Mouse (Mus musculus) midbrain, embryonic 11.5 days (tissue): ENCODE measurements around the gene Gsdma3. TPM values are rescaled to one million over a fixed set of nuclear protein-coding genes. Genes with fewer than 3 reads are reported as not detected.

Experiments used
- ATAC-seq: fragments of 200-750 bp; cut with Nextera tagmentation; 2 replicates; pipeline ENCODE4 v1.8.0; 2017; ENCODE audit warnings: moderate TSS enrichment, moderate library complexity; ENCODE audit not compliant: low FRiP score
- DNase-seq: peaks from one replicate; pipeline ENCODE4 v3.0.0; 2015; ENCODE audit warnings: low spot score; ENCODE audit errors: missing footprints
- H3K27ac ChIP-seq: fragments of 300-500 bp; sonication (generic); 2 replicates; pipeline ENCODE4 v1.5.1; 2014; ENCODE audit warnings: low read depth, low read length
- H3K27me3 ChIP-seq: fragments of 300-500 bp; sonication (generic); 2 replicates; pipeline ENCODE4 v1.6.1; 2014; ENCODE audit warnings: mild to moderate bottlenecking, low read length, moderate library complexity, mixed read lengths; ENCODE audit not compliant: control insufficient read depth, insufficient read depth
- H3K36me3 ChIP-seq: fragments of 300-500 bp; sonication (generic); 2 replicates; pipeline ENCODE4 v1.6.1; 2014; ENCODE audit warnings: mild to moderate bottlenecking, low read length, moderate library complexity, mixed read lengths; ENCODE audit not compliant: control insufficient read depth, insufficient read depth
- H3K4me1 ChIP-seq: fragments of 300-500 bp; sonication (generic); 2 replicates; pipeline ENCODE4 v1.6.1; 2014; ENCODE audit warnings: low read length; ENCODE audit not compliant: control insufficient read depth, insufficient read depth
- H3K4me2 ChIP-seq: fragments of 300-500 bp; sonication (generic); 2 replicates; pipeline ENCODE4 v1.6.1; 2014; ENCODE audit warnings: mild to moderate bottlenecking, moderate library complexity
- H3K4me3 ChIP-seq: fragments of 300-500 bp; sonication (generic); 2 replicates; pipeline ENCODE4 v1.5.1; 2014; ENCODE audit warnings: low read depth, low read length
- H3K9ac ChIP-seq: fragments of 300-500 bp; sonication (generic); 2 replicates; pipeline ENCODE4 v1.6.1; 2014; ENCODE audit warnings: low read length
- H3K9me3 ChIP-seq: fragments of 300-500 bp; sonication (generic); 2 replicates; pipeline ENCODE4 v1.6.1; 2016; ENCODE audit warnings: low read length; ENCODE audit not compliant: control insufficient read depth
- whole genome bisulfite sequencing: fragments of 180-500 bp; shearing (Covaris S2); extraction: QIAGEN DNeasy Blood & Tissue Kit; methylation state at CpG from one replicate; pipeline ENCODE4 v1.1.7; 2014; 5-methylcytosine and 5-hydroxymethylcytosine counted together
- polyA plus RNA-seq: library from polyadenylated mRNA; unstranded; fragments of >200 nt; fragmentation: Nextera tagmentation; extraction: Ambion mirVana; gene quantifications from 2 replicates; pipeline ENCODE4 v1.2.1, GENCODE M21; 2014

The Gsdma3 gene
- polyA plus RNA-seq, 1 experiment from 2014 or later = not detected

DNA sequence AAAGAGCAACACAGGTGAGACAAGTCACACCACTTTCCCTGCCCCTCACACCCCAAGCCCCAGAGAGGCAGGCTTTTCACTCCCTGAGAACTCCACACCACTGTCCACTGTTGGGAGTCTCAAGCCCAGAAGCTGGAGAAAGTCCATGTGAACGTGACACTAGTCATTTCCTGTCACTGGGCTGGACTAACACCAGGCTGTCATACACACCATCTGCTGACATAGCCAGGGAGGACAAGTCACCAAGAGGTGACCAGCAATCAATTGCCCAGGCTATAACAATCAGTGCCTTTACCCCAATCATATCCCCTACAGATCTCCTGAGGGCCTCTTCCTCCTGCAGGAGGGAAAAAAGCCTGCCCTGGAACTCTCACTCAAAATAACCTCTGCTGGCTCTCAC, 42.0 kb upstream of the Gsdma3 start:
- H3K36me3 ChIP-seq = peaks cover 2% of the 10 kb centered on the region; the same call in 1 of the 2 replicates
- H3K4me2 ChIP-seq = no peak overlapping the region
- no peak overlapping the region for H3K27ac ChIP-seq
- no peaks in the 10 kb centered on the region for H3K9me3 ChIP-seq
- no peaks in the 10 kb centered on the region for H3K27me3 ChIP-seq
- ATAC-seq = no peak
- WGBS = 63% methylated on average over 1 of the region's 1 CpGs
- no peak for DNase-seq
- H3K4me1 ChIP-seq = peaks cover 24% of the 10 kb centered on the region
- H3K9ac ChIP-seq = no peak overlapping the region
- H3K4me3 ChIP-seq = no peak overlapping the region

DNA sequence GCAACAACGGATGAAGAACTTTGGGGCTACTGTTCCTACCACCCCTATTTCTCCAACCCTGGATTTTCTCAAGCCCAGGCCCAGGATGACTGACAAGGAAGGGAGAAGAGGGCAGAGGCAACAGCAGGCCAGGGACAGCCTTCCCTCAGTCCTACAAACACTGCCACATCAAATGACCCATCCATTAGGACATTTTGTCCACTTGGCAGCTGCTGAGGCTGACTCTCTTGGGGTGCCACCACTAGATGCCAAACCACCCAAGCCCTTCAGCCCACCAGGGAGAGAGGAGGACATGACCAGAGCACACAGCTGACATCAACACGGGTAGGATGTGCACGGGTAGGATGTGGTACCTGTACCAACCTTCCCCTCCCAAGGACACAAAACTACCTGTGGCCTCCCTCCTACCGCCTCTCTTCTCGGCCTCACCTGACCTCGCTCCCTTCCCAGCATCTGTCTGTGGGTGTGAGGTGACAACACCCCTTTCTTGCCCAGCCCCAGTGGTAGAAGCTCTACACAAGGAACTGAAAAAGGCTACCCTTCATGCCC, 41.5 kb upstream of the Gsdma3 start:
- no peak for ATAC-seq

DNA sequence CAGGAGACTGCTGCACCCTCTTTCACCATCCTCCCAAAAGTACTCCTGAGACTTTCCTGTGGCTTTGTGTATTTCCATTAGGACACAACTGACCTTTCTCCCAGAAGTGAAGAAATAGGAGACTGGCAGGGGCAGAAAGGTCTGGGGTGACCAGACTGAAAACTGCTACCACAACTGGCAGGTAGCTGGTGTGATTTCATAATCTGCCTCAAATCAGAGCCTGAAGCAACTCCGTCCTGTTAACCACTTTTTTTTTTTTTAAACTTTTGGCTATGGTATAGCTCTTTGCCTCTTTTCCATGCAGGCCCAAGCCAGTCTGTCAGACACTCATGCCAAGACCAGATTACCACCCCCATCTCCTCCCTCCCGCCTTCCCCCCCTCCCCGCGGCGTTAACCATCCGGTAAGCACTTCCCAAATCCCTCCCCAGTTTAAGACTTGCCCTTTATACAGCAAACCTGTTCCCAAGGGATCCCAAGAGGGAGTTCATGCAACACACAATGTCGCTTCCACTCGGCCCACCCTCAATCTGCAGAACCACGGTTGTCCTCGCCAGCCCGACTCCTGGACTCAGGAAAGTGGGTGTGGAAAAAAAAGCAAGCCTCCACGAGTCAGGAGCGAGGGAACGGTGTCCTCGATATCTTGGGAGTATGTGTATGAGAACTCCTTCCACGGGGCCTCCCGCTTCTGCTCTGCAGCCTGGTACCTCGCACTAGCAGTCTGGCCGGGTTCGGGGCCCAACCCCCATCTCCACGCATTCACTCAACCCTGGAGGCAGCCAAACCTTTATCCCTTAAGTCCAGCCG, 39.9 kb upstream of the Gsdma3 start:
- peaks cover 2% of the 10 kb centered on the region; the same call in 1 of the 2 replicates for H3K36me3 ChIP-seq
- no peaks in the 10 kb centered on the region for H3K9me3 ChIP-seq
- H3K9ac ChIP-seq = peak overlapping the region; percentile 89
- peaks cover 24% of the 10 kb centered on the region for H3K4me1 ChIP-seq
- H3K4me2 ChIP-seq = peak overlapping the region; percentile 86
- peak overlapping the region; percentile 85 for H3K4me3 ChIP-seq
- H3K27me3 ChIP-seq = no peaks in the 10 kb centered on the region
- ATAC-seq (peak; percentile 47), DNase-seq (peak; percentile 84)
- H3K27ac ChIP-seq = peak overlapping the region; percentile 79
- 1% methylated on average over 22 of the region's 22 CpGs for WGBS

More for the DNA sequence above, 41.5 kb upstream of the Gsdma3 start:
- 92% methylated on average over 6 of the region's 6 CpGs for WGBS
- no peaks in the 10 kb centered on the region for H3K9me3 ChIP-seq
- H3K4me2 ChIP-seq = no peak overlapping the region
- H3K4me1 ChIP-seq = peaks cover 24% of the 10 kb centered on the region
- no peak overlapping the region; the same call in 1 of the 2 replicates for H3K9ac ChIP-seq
- DNase-seq = no peak
- H3K27me3 ChIP-seq = no peaks in the 10 kb centered on the region
- no peak overlapping the region for H3K27ac ChIP-seq
- no peak overlapping the region for H3K4me3 ChIP-seq
- H3K36me3 ChIP-seq = peaks cover 2% of the 10 kb centered on the region; the same call in 1 of the 2 replicates

DNA sequence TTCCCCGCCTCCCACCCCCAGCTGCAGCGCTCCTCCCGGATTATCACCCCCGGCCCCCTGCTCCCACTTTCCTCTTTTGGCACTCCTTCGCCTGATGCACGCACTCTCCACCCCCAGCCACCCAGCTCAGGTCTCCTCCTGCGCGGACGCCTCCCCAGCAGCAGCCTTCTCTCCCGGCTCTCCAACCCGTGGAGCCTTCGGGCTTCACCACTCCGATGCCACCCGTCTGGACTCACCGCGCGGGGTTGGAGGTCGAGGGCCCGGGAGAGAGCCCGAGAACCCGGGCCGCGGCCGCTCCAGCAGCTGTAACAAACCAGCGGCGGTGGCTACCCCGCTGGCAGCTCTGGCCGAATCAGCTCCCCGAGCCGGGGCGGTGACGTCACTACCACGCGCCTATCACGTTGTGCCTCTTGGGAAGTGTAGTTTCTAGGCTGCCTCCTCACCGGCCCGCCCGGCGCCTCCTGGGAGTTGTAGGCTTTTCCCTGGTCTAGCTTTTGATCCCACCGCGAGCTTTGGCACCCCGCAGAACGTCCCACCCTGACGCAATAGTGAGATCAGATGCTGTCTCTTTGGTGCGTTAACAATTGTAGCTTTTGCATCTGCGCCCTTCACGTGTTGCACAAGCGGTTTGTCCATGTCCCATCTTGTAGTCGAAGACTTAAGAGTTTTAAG, 39.1 kb upstream of the Gsdma3 start, which contains the start of gene Ormdl3:
TSS of gene Ormdl3 (minus strand) at position 477 of the 672 bp plus-strand sequence.
- Histone ChIP-seq H3K9ac (peak within 1 kb of the TSS; percentile 89), H3K36me3 (peaks cover 2% of the 10 kb centered on the region; the same call in 1 of the 2 replicates), H3K4me1 (peaks cover 24% of the 10 kb centered on the region), H3K4me2 (peak within 1 kb of the TSS; percentile 86), H3K27me3 (no peaks in the 10 kb centered on the region), H3K27ac (peak within 1 kb of the TSS; percentile 79), H3K4me3 (peak within 1 kb of the TSS; percentile 85), H3K9me3 (no peaks in the 10 kb centered on the region)
- WGBS = under 1% methylated on average over 49 of the region's 49 CpGs
- ATAC-seq = peak; percentile 94
- DNase-seq = peak; percentile 100

DNA sequence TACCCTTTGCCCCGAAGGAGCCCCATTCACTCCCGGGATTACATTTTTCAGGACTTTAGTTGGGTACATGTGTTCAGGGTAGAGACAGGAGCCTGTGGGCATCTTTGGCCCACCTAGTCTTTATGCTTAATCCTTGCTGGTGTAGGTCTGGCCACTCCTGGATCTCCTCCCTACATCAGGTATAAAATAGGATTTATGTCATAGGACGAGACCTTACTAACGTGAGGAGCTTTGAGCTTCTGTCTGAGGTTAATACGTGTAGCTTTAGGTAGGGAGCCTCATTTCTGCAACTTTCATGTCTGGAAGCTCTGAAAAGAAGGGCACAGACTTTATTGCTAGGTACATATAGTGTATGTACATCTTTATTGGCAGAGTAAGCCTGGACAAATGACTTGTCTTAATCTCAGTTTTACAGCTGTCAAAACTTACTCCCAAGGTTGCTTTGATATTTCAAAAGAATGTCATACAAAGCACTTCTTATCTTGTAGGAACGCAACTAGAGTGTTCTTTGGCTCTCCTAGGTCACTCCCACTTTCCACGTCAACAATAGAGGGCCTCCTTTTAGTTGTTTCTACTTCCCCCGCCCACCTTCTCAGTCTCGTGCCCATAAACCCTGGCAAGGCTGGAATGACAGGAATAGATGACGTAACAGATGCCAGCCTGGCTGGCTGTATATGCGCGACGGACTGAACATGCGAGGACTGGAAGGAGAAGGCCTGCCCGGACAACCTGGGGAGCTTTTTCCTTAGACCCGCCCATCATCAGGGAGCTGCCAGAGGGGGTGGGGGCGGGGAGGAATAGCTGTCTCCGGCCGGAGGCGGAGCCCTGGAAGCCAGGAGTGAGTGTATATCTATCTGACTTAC, 38.2 kb upstream of the Gsdma3 start:
- ATAC-seq = peak; percentile 23
- WGBS = 5% methylated on average over 20 of the region's 20 CpGs

DNA sequence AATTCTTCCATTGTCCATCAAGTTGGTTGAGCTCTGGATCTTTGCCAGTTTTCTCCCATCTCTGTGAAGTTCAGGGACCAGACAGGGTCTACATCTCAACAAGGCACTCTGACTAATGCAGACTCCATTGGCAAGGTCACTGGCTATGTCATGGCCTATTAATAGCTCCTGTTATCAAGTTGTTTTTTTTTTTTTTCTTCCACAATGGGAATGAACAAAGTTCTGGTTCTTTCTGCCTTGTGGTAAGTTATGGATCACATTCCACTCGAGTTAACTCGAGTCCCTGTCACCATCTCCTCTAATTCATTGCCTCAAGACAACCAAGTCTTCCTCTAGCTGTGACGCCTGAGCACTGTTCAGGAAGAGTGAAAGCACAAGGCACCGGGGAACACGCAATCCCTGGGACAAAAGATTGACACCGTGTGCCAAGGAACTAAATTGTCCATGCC, 37.3 kb upstream of the Gsdma3 start:
- peaks cover 24% of the 10 kb centered on the region for H3K4me1 ChIP-seq
- WGBS = 74% methylated on average over 6 of the region's 6 CpGs

More for the DNA sequence above, 38.2 kb upstream of the Gsdma3 start:
- H3K4me1 ChIP-seq = peaks cover 24% of the 10 kb centered on the region
- peaks cover under 1% of the 10 kb centered on the region; the same call in 1 of the 2 replicates for H3K36me3 ChIP-seq
- H3K9ac ChIP-seq = peak overlapping the region; percentile 17
- no peaks in the 10 kb centered on the region for H3K27me3 ChIP-seq
- H3K27ac ChIP-seq = no peak overlapping the region; the same call in 1 of the 2 replicates
- DNase-seq = peak; percentile 91
- peak overlapping the region; percentile 40 for H3K4me2 ChIP-seq
- peak overlapping the region; percentile 85 for H3K4me3 ChIP-seq
- no peaks in the 10 kb centered on the region for H3K9me3 ChIP-seq

DNA sequence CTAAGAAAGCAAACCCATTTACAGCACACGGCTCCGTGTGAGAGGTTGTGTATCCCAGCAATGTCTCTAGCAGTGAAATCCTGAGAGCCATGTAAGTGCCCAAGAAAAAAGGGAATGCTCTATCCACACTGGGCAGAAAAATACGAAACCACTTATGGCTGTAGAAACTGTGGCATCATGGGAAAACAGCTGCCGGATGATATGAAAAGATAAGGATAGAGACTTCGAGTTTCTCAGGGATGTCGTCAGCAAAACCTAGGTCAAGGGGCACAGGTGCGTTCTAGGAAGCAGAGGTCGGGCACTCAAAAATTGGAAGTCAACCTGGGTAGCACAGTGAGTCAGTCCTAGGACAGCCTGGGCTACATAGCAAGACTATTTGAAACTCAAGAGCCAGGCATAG, 36.9 kb upstream of the Gsdma3 start:
- Histone ChIP-seq H3K36me3 (no peaks in the 10 kb centered on the region), H3K4me2 (no peak overlapping the region), H3K4me1 (peaks cover 24% of the 10 kb centered on the region), H3K9ac (no peak overlapping the region), H3K4me3 (no peak overlapping the region), H3K27me3 (no peaks in the 10 kb centered on the region), H3K27ac (no peak overlapping the region), H3K9me3 (no peaks in the 10 kb centered on the region)
- ATAC-seq (no peak), DNase-seq (no peak)
- WGBS = 91% methylated on average over 8 of the region's 8 CpGs

More for the DNA sequence above, 37.3 kb upstream of the Gsdma3 start:
- no peaks in the 10 kb centered on the region for H3K36me3 ChIP-seq
- no peaks in the 10 kb centered on the region for H3K27me3 ChIP-seq
- H3K9me3 ChIP-seq = no peaks in the 10 kb centered on the region
- no peak for DNase-seq
- H3K4me3 ChIP-seq = no peak overlapping the region
- H3K4me2 ChIP-seq = no peak overlapping the region
- no peak overlapping the region for H3K9ac ChIP-seq
- no peak for ATAC-seq
- H3K27ac ChIP-seq = no peak overlapping the region
